Mouse (Mus musculus) heart, postnatal 0 days (tissue): Measurements from ENCODE around the gene Obox5.
"Not testable (repeated sequence)": the region's sequence is repeated elsewhere in the genome, so short reads cannot be mapped to it uniquely, and the experiment has no call there.

Experiments used
- CTCF ChIP-seq: IDR thresholded peaks from 2 replicates; pipeline ENCODE4 v1.5.1; 2016; ENCODE audit warnings: antibody characterized with exemption, control low read depth, low read depth
- EP300 ChIP-seq: IDR thresholded peaks from 2 replicates; pipeline ENCODE4 v1.6.1; 2016; ENCODE audit warnings: antibody characterized with exemption, low read depth

GRCm38 (mm10) chr7:15749831-15750230, at the start of gene Obox5:
- not testable (repeated sequence) for TF ChIP-seq EP300, CTCF
